Comparison of ENCODE assay signal across 19 mouse cellular contexts in the genomic region with DNA sequence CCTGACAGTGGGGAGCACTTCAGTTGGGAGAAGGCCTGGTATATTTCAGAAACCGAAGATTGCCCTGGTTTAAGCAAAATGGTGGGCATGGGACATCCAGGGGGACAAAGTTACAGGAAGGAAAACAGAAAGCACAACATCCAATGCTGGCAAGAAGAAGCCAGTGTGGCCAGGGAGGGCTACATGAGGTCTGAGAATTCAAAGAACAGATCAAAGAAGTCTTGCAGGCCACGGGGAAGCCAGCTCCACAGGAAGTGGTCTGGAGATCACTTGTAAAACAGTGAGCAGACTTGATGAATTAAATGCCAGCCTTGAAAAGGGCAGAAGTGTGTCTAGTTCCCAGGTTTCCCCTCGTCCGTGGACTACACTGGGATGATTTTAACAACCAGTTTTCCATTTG.
DNase-seq lines count a peak whose midpoint lies in the region; ATAC-seq and TF ChIP-seq lines count a peak whose summit lies in the region.
"Had no signal": no experiment of that assay in that cellular context is flagged by ENCODE, and none has a peak within 500 bp of the region (broad histone marks: within the 10 kb centered on the region; RNA-seq: fewer than 3 reads in every experiment).

No protein-coding gene starts in this region.

- H3K4me1 ChIP-seq in liver, embryonic 12.5 days: no peaks in the 10 kb centered on the region

- TF ChIP-seq CTCF in left cerebral cortex, adult 2 months (IDR thresholded peaks at IDR 0.05): no peak
- no peak for TF ChIP-seq CTCF in brain, embryonic 14.5 days (IDR thresholded peaks at IDR 0.05; ENCODE audit: borderline replicate concordance, extremely low read depth, insufficient read depth, insufficient read length)

- no peak for DNase-seq in left cerebral cortex, adult 2 months (ENCODE audit: extremely low spot score in 1 of 2, low spot score in 2 of 2)
- DNase-seq in left cerebral cortex, postnatal 36 days (ENCODE audit: low spot score in 2 of 2): no peak
- DNase-seq in brain, embryonic 14.5 days (ENCODE audit: low read depth): peak; percentile 13
- DNase-seq in embryo, embryonic 10.5 days (ENCODE audit: low spot score): peak; percentile 51
- DNase-seq in kidney, postnatal 10 days: no peak
- no peak for DNase-seq in frontal cortex, postnatal 14 days (ENCODE audit: low spot score in 2 of 2)
- DNase-seq: cerebellum, postnatal 10 days; gastrocnemius, postnatal 36 days; heart, postnatal 36 days; kidney, adult 9 months; kidney, postnatal 4 days; right cerebral cortex, postnatal 25 days had no signal

- H3K4me3 ChIP-seq in left cerebral cortex, adult 2 months: no peak overlapping the region
- H3K4me3 ChIP-seq in liver, embryonic 12.5 days: no peak overlapping the region
- H3K4me3 ChIP-seq: neural tube, embryonic 12.5 days had no signal

- no peaks in the 10 kb centered on the region for H3K9me3 ChIP-seq in liver, embryonic 12.5 days (replicated peaks)
- H3K9me3 ChIP-seq: neural tube, embryonic 12.5 days had no signal

- TF ChIP-seq POLR2A in brain, embryonic 14.5 days (IDR thresholded peaks at IDR 0.05; ENCODE audit: borderline replicate concordance, extremely low read depth, insufficient read depth, insufficient read length, poor library complexity, severe bottlenecking): no peak

- H3K9ac ChIP-seq in liver, embryonic 12.5 days: no peak overlapping the region
- H3K9ac ChIP-seq: neural tube, embryonic 12.5 days had no signal

- intact Hi-C loops in left cerebral cortex, adult 2 months (cut with DNase I): no loop called here
- intact Hi-C loops in left cerebral cortex, postnatal 36 days (cut with DNase I): no loop called here

- H3K27me3 ChIP-seq in liver, embryonic 12.5 days (replicated peaks): no peaks in the 10 kb centered on the region
- H3K27me3 ChIP-seq: neural tube, embryonic 12.5 days had no signal

- no peaks in the 10 kb centered on the region for H3K36me3 ChIP-seq in liver, embryonic 12.5 days
- H3K36me3 ChIP-seq: neural tube, embryonic 12.5 days had no signal

- peak; percentile 73 for ATAC-seq in megakaryocyte, adult 5-6 weeks (ENCODE audit: poor library complexity, severe bottlenecking)
- ATAC-seq in liver, embryonic 12.5 days: no peak
- ATAC-seq: inflammation-experienced regulatory T-cells, adult 6 months had no signal

- H3K27ac ChIP-seq in left cerebral cortex, adult 2 months: 0 out of 2 replicates have a peak overlapping the region, but pooled peaks have one; percentile 15
- no peak overlapping the region for H3K27ac ChIP-seq in liver, embryonic 12.5 days
- H3K27ac ChIP-seq: neural tube, embryonic 12.5 days; stomach, postnatal 0 days had no signal

- WGBS in liver, embryonic 12.5 days (ENCODE audit: insufficient replicate concordance): 25% methylated on average over 4 of the region's 4 CpGs

- H3K4me2 ChIP-seq in liver, embryonic 12.5 days: no peak overlapping the region
- H3K4me2 ChIP-seq: heart, embryonic 11.5 days; liver, embryonic 11.5 days; neural tube, embryonic 12.5 days had no signal

Comparison
In these comparisons a context has a peak if more than half of its experiments do, and no peak if none do; other contexts are left out.
1. DNase-seq: peak in brain, embryonic 14.5 days (single experiment) and embryo, embryonic 10.5 days (single experiment); none in left cerebral cortex, adult 2 months (0 of 2), left cerebral cortex, postnatal 36 days (0 of 2), kidney, postnatal 10 days (single experiment) and frontal cortex, postnatal 14 days (0 of 2).